Comparison of ENCODE assay signal across 23 mouse cellular contexts in the genomic region with DNA sequence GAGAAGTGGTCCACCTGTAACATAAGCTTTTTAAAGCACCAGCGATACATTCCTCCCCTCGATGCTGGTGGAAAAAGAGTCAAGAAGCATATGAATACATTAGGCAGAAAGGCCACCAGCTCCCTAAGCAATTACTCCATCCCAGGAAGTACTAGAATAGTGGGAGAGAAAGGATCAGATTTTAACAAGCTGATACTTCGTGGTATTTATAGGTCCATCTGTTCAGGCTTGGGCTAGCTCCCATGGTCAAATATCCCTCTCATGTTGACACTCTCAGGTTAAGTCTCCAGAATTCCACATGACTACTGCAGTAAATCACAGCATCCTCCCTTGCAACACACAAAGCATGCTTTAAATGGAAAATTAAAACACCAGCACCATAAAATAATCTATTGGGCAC.
"Had no signal": no experiment of that assay in that cellular context is flagged by ENCODE, and none has a peak within 500 bp of the region (broad histone marks: within the 10 kb centered on the region; RNA-seq: fewer than 3 reads in every experiment).

No protein-coding gene starts in this region.

- H3K9ac ChIP-seq: intestine, embryonic 15.5 days; liver, embryonic 12.5 days; liver, embryonic 15.5 days; lung, embryonic 15.5 days; midbrain, embryonic 13.5 days; neural tube, embryonic 12.5 days; neural tube, embryonic 15.5 days had no signal

- H3K36me3 ChIP-seq: intestine, embryonic 15.5 days; liver, embryonic 12.5 days; liver, embryonic 15.5 days; lung, embryonic 15.5 days; midbrain, embryonic 10.5 days; midbrain, embryonic 13.5 days; neural tube, embryonic 12.5 days; neural tube, embryonic 15.5 days had no signal

- H3K9me3 ChIP-seq: intestine, embryonic 15.5 days; liver, embryonic 15.5 days; lung, embryonic 15.5 days; midbrain, embryonic 13.5 days; neural tube, embryonic 12.5 days; neural tube, embryonic 15.5 days had no signal

- ATAC-seq: hindbrain, embryonic 16.5 days; intestine, embryonic 15.5 days; liver, embryonic 12.5 days; midbrain, embryonic 13.5 days had no signal

- DNase-seq: kidney, adult 11 months; kidney, postnatal 14 days; layer of hippocampus, postnatal 36 days; liver; lung, adult 18-20 months; lung, postnatal 10 days; lung, postnatal 36 days; retina, postnatal 1 day; thymus, adult 2 months; thymus, postnatal 14 days had no signal

- H3K27me3 ChIP-seq: intestine, embryonic 15.5 days; liver, embryonic 12.5 days; liver, embryonic 15.5 days; lung, embryonic 15.5 days; megakaryocyte, embryonic 14.5 days; midbrain, embryonic 13.5 days; neural tube, embryonic 12.5 days; neural tube, embryonic 15.5 days had no signal

- H3K4me2 ChIP-seq: intestine, embryonic 15.5 days; liver, embryonic 12.5 days; liver, embryonic 15.5 days; lung, embryonic 15.5 days; midbrain, embryonic 13.5 days; neural tube, embryonic 12.5 days; neural tube, embryonic 15.5 days had no signal

- H3K4me1 ChIP-seq: intestine, embryonic 15.5 days; liver, embryonic 12.5 days; liver, embryonic 15.5 days; midbrain, embryonic 10.5 days; midbrain, embryonic 13.5 days; neural tube, embryonic 12.5 days; neural tube, embryonic 15.5 days had no signal

- H3K4me3 ChIP-seq: intestine, embryonic 15.5 days; layer of hippocampus, adult 2 months; left cerebral cortex, adult 2 months; liver, embryonic 12.5 days; liver, embryonic 15.5 days; lung, embryonic 15.5 days; megakaryocyte, embryonic 14.5 days; midbrain, embryonic 10.5 days; midbrain, embryonic 13.5 days; neural tube, embryonic 12.5 days; neural tube, embryonic 15.5 days had no signal

- H3K27ac ChIP-seq: intestine, embryonic 15.5 days; layer of hippocampus, adult 2 months; left cerebral cortex, adult 2 months; liver, embryonic 12.5 days; liver, embryonic 15.5 days; lung, embryonic 15.5 days; midbrain, embryonic 10.5 days; midbrain, embryonic 13.5 days; neural tube, embryonic 12.5 days; neural tube, embryonic 15.5 days; stomach, postnatal 0 days had no signal
